Mouse (Mus musculus) spleen, adult 2 months (tissue): Measurements from ENCODE around the gene Lce1a1.

Source experiments
- CTCF ChIP-seq: fragments of 200-500 bp; IDR thresholded peaks from 2 replicates; pipeline ENCODE4 v1.5.1; 2011; ENCODE audit warnings: mild to moderate bottlenecking, inconsistent platforms; ENCODE audit not compliant: insufficient read depth, insufficient read length, insufficient replicate concordance; ENCODE audit errors: extremely low read depth
- POLR2A ChIP-seq: fragments of 200-500 bp; IDR thresholded peaks from 2 replicates; pipeline ENCODE4 v1.6.1; 2011; ENCODE audit warnings: low read depth, low read length, inconsistent platforms

DNA sequence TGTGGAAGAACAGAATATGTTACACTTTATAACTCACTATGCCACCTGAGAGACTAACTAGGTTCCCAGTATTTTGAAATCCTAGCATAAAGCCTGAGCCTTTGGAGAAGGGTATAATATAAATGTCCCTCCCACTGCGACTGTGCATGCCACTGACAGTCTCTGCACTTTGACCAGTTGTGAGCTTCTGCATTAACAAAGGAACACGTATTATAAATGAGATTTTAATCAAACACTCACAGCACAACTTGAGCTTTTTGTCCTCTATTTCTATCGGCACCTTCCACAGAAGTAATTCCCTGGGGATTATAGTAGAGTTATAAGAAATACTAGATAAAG lies 9.5 kb downstream of the Lce1a1 start:
- TF ChIP-seq CTCF, result no peak
- TF ChIP-seq POLR2A, result no peak
